Mouse (Mus musculus): ENCODE measurements around the gene Acad10. TPM values are rescaled to one million over a fixed set of nuclear protein-coding genes. Genes with fewer than 3 reads are reported as not detected.
"Not testable (repeated sequence)": the region's sequence is repeated elsewhere in the genome, so short reads cannot be mapped to it uniquely, and the experiment has no call there.

The Acad10 gene
- total and polyA plus RNA-seq, 3 experiments = 5.6 to 10.3 (median 7.2) TPM

- no peak overlapping the region for H3K4me3 ChIP-seq (ENCODE audit: low read depth, low read length)
- H3K9me3 ChIP-seq (replicated peaks) = no peaks in the 10 kb centered on the region
- H3K4me1 ChIP-seq (ENCODE audit: insufficient read depth, low read depth, low read length) = peaks cover 24% of the 10 kb centered on the region
- H3K27me3 ChIP-seq (ENCODE audit: insufficient read depth, low read length) = peaks cover 3% of the 10 kb centered on the region; the same call in 1 of the 2 replicates
- TF ChIP-seq GATA1 (IDR thresholded peaks at IDR 0.05; ENCODE audit: borderline replicate concordance, low read length) (no peak), TAL1 (conservative IDR thresholded peaks at IDR 0.05; ENCODE audit: low read depth, low read length) (no peak), POLR2AphosphoS5 (IDR thresholded peaks at IDR 0.05; ENCODE audit: insufficient replicate concordance, low read depth, low read length) (no peak), CTCF (IDR thresholded peaks at IDR 0.05; ENCODE audit: low read depth, low read length) (no peak), GATA2 (IDR thresholded peaks at IDR 0.05; ENCODE audit: borderline replicate concordance, low read depth, low read length) (no peak)
- ATAC-seq (ENCODE audit: extremely low read depth, insufficient number of reproducible peaks, low FRiP score, poor library complexity, severe bottlenecking) (no peak), DNase-seq (ENCODE audit: low spot score) (no peak)
- H3K36me3 ChIP-seq (replicated peaks) = no peaks in the 10 kb centered on the region
Observed at GRCm38 (mm10) chr5:121699891-121700290, 39.6 kb upstream of the Acad10 start.

- TF ChIP-seq GATA2 (IDR thresholded peaks at IDR 0.05; ENCODE audit: borderline replicate concordance, low read depth, low read length) (no peak), TAL1 (conservative IDR thresholded peaks at IDR 0.05; ENCODE audit: low read depth, low read length) (no peak), CTCF (IDR thresholded peaks at IDR 0.05; ENCODE audit: low read depth, low read length) (no peak), GATA1 (IDR thresholded peaks at IDR 0.05; ENCODE audit: borderline replicate concordance, low read length) (no peak), POLR2AphosphoS5 (IDR thresholded peaks at IDR 0.05; ENCODE audit: insufficient replicate concordance, low read depth, low read length) (no peak)
- DNase-seq (ENCODE audit: low spot score) (no peak), ATAC-seq (ENCODE audit: extremely low read depth, insufficient number of reproducible peaks, low FRiP score, poor library complexity, severe bottlenecking) (no peak)
- Histone ChIP-seq H3K36me3 (replicated peaks) (no peaks in the 10 kb centered on the region), H3K4me1 (ENCODE audit: insufficient read depth, low read depth, low read length) (peaks cover 13% of the 10 kb centered on the region), H3K27me3 (ENCODE audit: insufficient read depth, low read length) (peaks cover 2% of the 10 kb centered on the region; the same call in 1 of the 2 replicates), H3K4me3 (ENCODE audit: low read depth, low read length) (no peak overlapping the region), H3K9me3 (replicated peaks) (no peaks in the 10 kb centered on the region)
Observed at GRCm38 (mm10) chr5:121696761-121697160, 36.4 kb upstream of the Acad10 start.

GRCm38 (mm10) chr5:121692897-121693296, 32.6 kb upstream of the Acad10 start:
- Histone ChIP-seq H3K9me3 (replicated peaks) (no peaks in the 10 kb centered on the region), H3K4me1 (ENCODE audit: insufficient read depth, low read depth, low read length) (no peaks in the 10 kb centered on the region), H3K27me3 (ENCODE audit: insufficient read depth, low read length) (peaks cover 2% of the 10 kb centered on the region; the same call in 1 of the 2 replicates), H3K36me3 (replicated peaks) (peaks cover 3% of the 10 kb centered on the region), H3K4me3 (ENCODE audit: low read depth, low read length) (no peak overlapping the region)
- DNase-seq (ENCODE audit: low spot score) = no peak
- TF ChIP-seq TAL1 (conservative IDR thresholded peaks at IDR 0.05; ENCODE audit: low read depth, low read length) = no peak
- no peak for TF ChIP-seq POLR2AphosphoS5 (IDR thresholded peaks at IDR 0.05; ENCODE audit: insufficient replicate concordance, low read depth, low read length)
- no peak for TF ChIP-seq GATA2 (IDR thresholded peaks at IDR 0.05; ENCODE audit: borderline replicate concordance, low read depth, low read length)
- no peak for TF ChIP-seq CTCF (IDR thresholded peaks at IDR 0.05; ENCODE audit: low read depth, low read length)
- TF ChIP-seq GATA1 (IDR thresholded peaks at IDR 0.05; ENCODE audit: borderline replicate concordance, low read length) = no peak
- ATAC-seq (ENCODE audit: extremely low read depth, insufficient number of reproducible peaks, low FRiP score, poor library complexity, severe bottlenecking) = no peak

- peaks cover 18% of the 10 kb centered on the region for H3K36me3 ChIP-seq (replicated peaks)
- H3K27me3 ChIP-seq (ENCODE audit: insufficient read depth, low read length); H3K4me1 ChIP-seq (ENCODE audit: insufficient read depth, low read depth, low read length); H3K9me3 ChIP-seq (replicated peaks); DNase-seq (ENCODE audit: low spot score); ATAC-seq (ENCODE audit: extremely low read depth, insufficient number of reproducible peaks, low FRiP score, poor library complexity, severe bottlenecking); H3K4me3 ChIP-seq (ENCODE audit: low read depth, low read length): not testable (repeated sequence)
Observed at GRCm38 (mm10) chr5:121691436-121691835, 31.1 kb upstream of the Acad10 start.

GRCm38 (mm10) chr5:121690482-121691211, 30.3 kb upstream of the Acad10 start:
- Histone ChIP-seq H3K4me1 (ENCODE audit: insufficient read depth, low read depth, low read length) (no peaks in the 10 kb centered on the region), H3K4me3 (ENCODE audit: low read depth, low read length) (no peak overlapping the region), H3K27me3 (ENCODE audit: insufficient read depth, low read length) (peaks cover 2% of the 10 kb centered on the region; the same call in 1 of the 2 replicates), H3K36me3 (replicated peaks) (peaks cover 26% of the 10 kb centered on the region), H3K9me3 (replicated peaks) (no peaks in the 10 kb centered on the region)
- DNase-seq (ENCODE audit: low spot score) = no peak
- TF ChIP-seq POLR2AphosphoS5 (IDR thresholded peaks at IDR 0.05; ENCODE audit: insufficient replicate concordance, low read depth, low read length) (no peak), GATA2 (IDR thresholded peaks at IDR 0.05; ENCODE audit: borderline replicate concordance, low read depth, low read length) (no peak), CTCF (IDR thresholded peaks at IDR 0.05; ENCODE audit: low read depth, low read length) (no peak), TAL1 (conservative IDR thresholded peaks at IDR 0.05; ENCODE audit: low read depth, low read length) (no peak), GATA1 (IDR thresholded peaks at IDR 0.05; ENCODE audit: borderline replicate concordance, low read length) (no peak)
- no peak for ATAC-seq (ENCODE audit: extremely low read depth, insufficient number of reproducible peaks, low FRiP score, poor library complexity, severe bottlenecking)

GRCm38 (mm10) chr5:121686113-121686898, 26.0 kb upstream of the Acad10 start:
- Histone ChIP-seq H3K4me1 (ENCODE audit: insufficient read depth, low read depth, low read length) (no peaks in the 10 kb centered on the region), H3K4me3 (ENCODE audit: low read depth, low read length) (no peak overlapping the region), H3K36me3 (replicated peaks) (peaks cover 69% of the 10 kb centered on the region), H3K27me3 (ENCODE audit: insufficient read depth, low read length) (no peaks in the 10 kb centered on the region), H3K9me3 (replicated peaks) (no peaks in the 10 kb centered on the region)
- no peak for DNase-seq (ENCODE audit: low spot score)
- no peak for TF ChIP-seq CTCF (IDR thresholded peaks at IDR 0.05; ENCODE audit: low read depth, low read length)
- no peak for TF ChIP-seq GATA1 (IDR thresholded peaks at IDR 0.05; ENCODE audit: borderline replicate concordance, low read length)
- no peak for TF ChIP-seq TAL1 (conservative IDR thresholded peaks at IDR 0.05; ENCODE audit: low read depth, low read length)
- TF ChIP-seq GATA2 (IDR thresholded peaks at IDR 0.05; ENCODE audit: borderline replicate concordance, low read depth, low read length) = no peak
- TF ChIP-seq POLR2AphosphoS5 (IDR thresholded peaks at IDR 0.05; ENCODE audit: insufficient replicate concordance, low read depth, low read length) = no peak
- no peak for ATAC-seq (ENCODE audit: extremely low read depth, insufficient number of reproducible peaks, low FRiP score, poor library complexity, severe bottlenecking)

Data from G1E (cell line).